Mouse (Mus musculus) cerebellum, postnatal 4 days (tissue): ENCODE data around the gene Limk2.

Experiments
- DNase-seq, 2 experiments: peaks; one replicate each; pipeline ENCODE4 v3.0.0; 2022; ENCODE audit warnings: low spot score in 2 of 2, mixed read lengths in 1 of 2

Gene Limk2

GRCm38 (mm10) chr11:3408997-3409732, at the start of gene Limk2:
Gene Limk2 (minus strand): TSS chr11:3409189.
- DNase-seq, result peak; percentile 78 to 91

- DNase-seq, result no peak
These were observed 49.6 kb upstream of the Limk2 start for GRCm38 (mm10) chr11:3458428-3459104.

GRCm38 (mm10) chr11:3456354-3456753, 47.4 kb upstream of the Limk2 start:
- DNase-seq, result peak; percentile 59 to 79

GRCm38 (mm10) chr11:3454506-3454905, 45.5 kb upstream of the Limk2 start:
- no peak for DNase-seq

GRCm38 (mm10) chr11:3453467-3453866, 44.5 kb upstream of the Limk2 start:
- DNase-seq, result peak in 1 of 2 experiments; percentile 10

- DNase-seq, result peak in 1 of 2 experiments; percentile 18
These were observed 43.8 kb upstream of the Limk2 start for GRCm38 (mm10) chr11:3452769-3453168.

GRCm38 (mm10) chr11:3452167-3452639, 43.2 kb upstream of the Limk2 start, which contains the start of gene Rnf185:
Gene Rnf185 (minus strand): TSS chr11:3452363.
- peak; percentile 81 to 90 for DNase-seq

GRCm38 (mm10) chr11:3451701-3452163, 42.7 kb upstream of the Limk2 start:
- DNase-seq, result peak in 1 of 2 experiments; percentile 10

- DNase-seq, result no peak
These were observed 35.9 kb upstream of the Limk2 start for GRCm38 (mm10) chr11:3444875-3445274.

GRCm38 (mm10) chr11:3443091-3443490, 34.1 kb upstream of the Limk2 start:
- no peak for DNase-seq

- no peak for DNase-seq
These were observed 33.7 kb upstream of the Limk2 start for GRCm38 (mm10) chr11:3442677-3443076.

GRCm38 (mm10) chr11:3441696-3442443, 32.9 kb upstream of the Limk2 start:
- DNase-seq, result no peak

- DNase-seq, result no peak
These were observed 28.6 kb upstream of the Limk2 start for GRCm38 (mm10) chr11:3437621-3438020.

- no peak for DNase-seq
These were observed 24.8 kb upstream of the Limk2 start for GRCm38 (mm10) chr11:3433809-3434208.

- DNase-seq, result no peak
These were observed 23.1 kb upstream of the Limk2 start for GRCm38 (mm10) chr11:3431976-3432603.

- no peak for DNase-seq
These were observed 22.5 kb upstream of the Limk2 start for GRCm38 (mm10) chr11:3431515-3431914.

- DNase-seq, result no peak
These were observed 19.6 kb upstream of the Limk2 start for GRCm38 (mm10) chr11:3428632-3429031.

- no peak for DNase-seq
These were observed 18.8 kb upstream of the Limk2 start for GRCm38 (mm10) chr11:3427697-3428230.

GRCm38 (mm10) chr11:3422242-3422641, 13.3 kb upstream of the Limk2 start:
- DNase-seq, result no peak

- DNase-seq, result no peak
These were observed 9.8 kb upstream of the Limk2 start for GRCm38 (mm10) chr11:3418741-3419140.

- DNase-seq, result no peak
These were observed 8.8 kb upstream of the Limk2 start for GRCm38 (mm10) chr11:3417795-3418194.
